Comparison of ENCODE assay signal across 7 mouse cellular contexts in genomic region chr17:33289039-33289875, GRCm38 (mm10). TPM values are rescaled to one million over a fixed set of nuclear protein-coding genes. Genes with fewer than 3 reads are reported as not detected.
DNase-seq lines count a peak whose midpoint lies in the region; ATAC-seq and TF ChIP-seq lines count a peak whose summit lies in the region.
"Not testable (repeated sequence)": the region's sequence is repeated elsewhere in the genome, so short reads cannot be mapped to it uniquely, and the experiment has no call there.

Gene Zfp955b (plus strand): TSS chr17:33289544.

- not testable (repeated sequence) for H3K4me3 ChIP-seq in cerebellum, adult 2 months (replicated peaks; ENCODE audit: insufficient read depth, low read depth, low read length); forebrain, embryonic 16.5 days (replicated peaks; ENCODE audit: low read length); heart, embryonic 15.5 days; intestine, embryonic 14.5 days (ENCODE audit: low read depth, low read length); liver, embryonic 16.5 days (ENCODE audit: low read depth, low read length)

- not testable (repeated sequence) for H3K27me3 ChIP-seq in cerebellum, adult 2 months (ENCODE audit: control insufficient read depth, insufficient read depth, low read length); forebrain, embryonic 16.5 days (replicated peaks; ENCODE audit: control insufficient read depth, insufficient read depth, low read length); heart, embryonic 15.5 days; intestine, embryonic 14.5 days (replicated peaks; ENCODE audit: control insufficient read depth, insufficient read depth, low read length); liver, embryonic 16.5 days (ENCODE audit: control insufficient read depth, insufficient read depth, low read depth, low read length)

- H3K9me3 ChIP-seq in forebrain, embryonic 16.5 days (ENCODE audit: control insufficient read depth, low read length); heart, embryonic 15.5 days (replicated peaks); intestine, embryonic 14.5 days (ENCODE audit: control insufficient read depth, low read length); liver, embryonic 16.5 days (replicated peaks; ENCODE audit: control insufficient read depth, low read length): not testable (repeated sequence)

- ATAC-seq in forebrain, embryonic 16.5 days = peak; percentile 100
- ATAC-seq in heart, embryonic 15.5 days (replicated peaks; ENCODE audit: insufficient number of reproducible peaks, insufficient read depth, low FRiP score, low read depth) = peak; percentile 99
- ATAC-seq in intestine, embryonic 14.5 days (replicated peaks; ENCODE audit: low FRiP score, low TSS enrichment, low read depth) = peak; percentile 99
- peak; percentile 98 for ATAC-seq in liver, embryonic 16.5 days (ENCODE audit: low read depth)
- ATAC-seq in monocyte, adult 5-6 weeks (replicated peaks; ENCODE audit: insufficient number of reproducible peaks, low FRiP score, low TSS enrichment, poor library complexity, severe bottlenecking) = peak; percentile 100

- not testable (repeated sequence) for TF ChIP-seq POLR2A in cerebellum, adult 2 months (IDR thresholded peaks at IDR 0.05; ENCODE audit: borderline replicate concordance, insufficient read depth, low read length)

- not testable (repeated sequence) for DNase-seq in cerebellum, adult 2 months; intestine, embryonic 14.5 days (ENCODE audit: low spot score); left cerebral cortex, adult 8-10 months (ENCODE audit: low spot score in 2 of 2)

- not testable (repeated sequence) for H3K36me3 ChIP-seq in forebrain, embryonic 16.5 days (ENCODE audit: control insufficient read depth, insufficient read depth); heart, embryonic 15.5 days; intestine, embryonic 14.5 days (ENCODE audit: control insufficient read depth, insufficient read depth, low read length); liver, embryonic 16.5 days (ENCODE audit: control insufficient read depth, insufficient read depth)

- not testable (repeated sequence) for H3K9ac ChIP-seq in forebrain, embryonic 16.5 days (replicated peaks; ENCODE audit: low read depth, low read length); heart, embryonic 15.5 days; intestine, embryonic 14.5 days (ENCODE audit: low read length); liver, embryonic 16.5 days (ENCODE audit: low read depth, low read length)

- WGBS in cerebellum, adult 2 months = no CpG with 5 or more reads among the region's 25 CpGs
- no CpG with 5 or more reads among the region's 25 CpGs for WGBS in forebrain, embryonic 16.5 days
- WGBS in heart, embryonic 15.5 days = no CpG with 5 or more reads among the region's 25 CpGs
- WGBS in intestine, embryonic 14.5 days = no CpG with 5 or more reads among the region's 25 CpGs
- no CpG with 5 or more reads among the region's 25 CpGs for WGBS in liver, embryonic 16.5 days (ENCODE audit: insufficient replicate concordance)

- not testable (repeated sequence) for H3K4me1 ChIP-seq in cerebellum, adult 2 months (ENCODE audit: control insufficient read depth, insufficient read depth, low read length); forebrain, embryonic 16.5 days (replicated peaks; ENCODE audit: control insufficient read depth, insufficient read depth, low read length); heart, embryonic 15.5 days (replicated peaks); intestine, embryonic 14.5 days (replicated peaks; ENCODE audit: control insufficient read depth, insufficient read depth, low read length); liver, embryonic 16.5 days (ENCODE audit: control insufficient read depth, low read depth, low read length)

- TF ChIP-seq CTCF in cerebellum, adult 2 months (IDR thresholded peaks at IDR 0.05; ENCODE audit: borderline replicate concordance, insufficient read depth, low read depth, low read length) = not testable (repeated sequence)

- H3K4me2 ChIP-seq in forebrain, embryonic 16.5 days (ENCODE audit: low read length); liver, embryonic 16.5 days (ENCODE audit: low read depth, low read length): not testable (repeated sequence)
- peak within 1 kb of the TSS; percentile 23; the same call in 1 of the 2 replicates for H3K4me2 ChIP-seq in heart, embryonic 15.5 days
- H3K4me2 ChIP-seq in intestine, embryonic 14.5 days (ENCODE audit: low read length) = peak within 1 kb of the TSS; percentile 29

- not testable (repeated sequence) for H3K27ac ChIP-seq in cerebellum, adult 2 months (ENCODE audit: insufficient read depth, low read length); forebrain, embryonic 16.5 days (ENCODE audit: low read length); heart, embryonic 15.5 days; intestine, embryonic 14.5 days (ENCODE audit: low read depth); liver, embryonic 16.5 days (ENCODE audit: low read length)

RNA-seq across cellular contexts. Expression of gene Zfp955b, which starts in this region (rescaled TPM):
- 16.0 and 16.8 TPM in 2 replicates for polyA plus RNA-seq in cerebellum, adult 2 months (2012; rRNA removed)
- polyA plus RNA-seq in forebrain, embryonic 16.5 days (2015; fragmentation: Nextera tagmentation; extraction: Ambion mirVana) = 23.8 and 24.4 TPM in 2 replicates
- 9.3 and 10.3 TPM in 2 replicates for polyA plus RNA-seq in heart, embryonic 15.5 days (2015; fragmentation: Nextera tagmentation; extraction: Ambion mirVana)
- polyA plus RNA-seq in intestine, embryonic 14.5 days (2014; fragmentation: Nextera tagmentation; extraction: Ambion mirVana) = 8.2 and 9.6 TPM in 2 replicates
- 10 to 100 TPM; 32.8 to 41.0 (median 36.5) TPM for total RNA-seq in left cerebral cortex, adult 8-10 months (2022)
- 2.6 and 3.3 TPM in 2 replicates for polyA plus RNA-seq in liver, embryonic 16.5 days (2015; fragmentation: Nextera tagmentation; extraction: Ambion mirVana)
- 4.2 to 10.9 TPM (median 6.7 TPM) in 3 replicates for total RNA-seq in monocyte, adult 5-6 weeks (2017)
